Mouse (Mus musculus) midbrain, embryonic 15.5 days (tissue): Measurements from ENCODE around the gene Mrpl2. TPM values are rescaled to one million over a fixed set of nuclear protein-coding genes. Genes with fewer than 3 reads are reported as not detected.

Source experiments
- ATAC-seq: fragments of 200-750 bp; cut with Nextera tagmentation; replicated peaks from 2 replicates; pipeline ENCODE4 v1.8.0; 2017; ENCODE audit warnings: moderate TSS enrichment
- H3K27ac ChIP-seq: fragments of 300-500 bp; sonication (generic); 2 replicates; pipeline ENCODE4 v1.5.1; 2015; ENCODE audit warnings: mild to moderate bottlenecking, inconsistent platforms
- H3K27me3 ChIP-seq: fragments of 300-500 bp; sonication (generic); replicated peaks from 2 replicates; pipeline ENCODE4 v1.6.1; 2015; ENCODE audit warnings: inconsistent platforms
- H3K36me3 ChIP-seq: fragments of 300-500 bp; sonication (generic); replicated peaks from 2 replicates; pipeline ENCODE4 v1.6.1; 2015; ENCODE audit warnings: inconsistent platforms
- H3K4me1 ChIP-seq: fragments of 300-500 bp; sonication (generic); 2 replicates; pipeline ENCODE4 v1.6.1; 2015; ENCODE audit warnings: inconsistent platforms
- H3K4me2 ChIP-seq: fragments of 300-500 bp; sonication (generic); 2 replicates; pipeline ENCODE4 v1.6.1; 2015; ENCODE audit warnings: inconsistent platforms, mild to moderate bottlenecking, moderate library complexity
- H3K4me3 ChIP-seq: fragments of 300-500 bp; sonication (generic); 2 replicates; pipeline ENCODE4 v1.5.1; 2015; ENCODE audit warnings: mild to moderate bottlenecking, inconsistent platforms
- H3K9ac ChIP-seq: fragments of 300-500 bp; sonication (generic); 2 replicates; pipeline ENCODE4 v1.6.1; 2015; ENCODE audit warnings: mild to moderate bottlenecking, inconsistent platforms
- H3K9me3 ChIP-seq: fragments of 300-500 bp; sonication (generic); 2 replicates; pipeline ENCODE4 v1.6.1; 2016; ENCODE audit warnings: inconsistent platforms
- WGBS: fragments of 180-500 bp; shearing (Covaris S2); methylation state at CpG from one replicate; pipeline ENCODE4 v1.1.7; 2015; ENCODE audit warnings: mixed read lengths; 5-methylcytosine and 5-hydroxymethylcytosine counted together
- polyA plus RNA-seq: library from polyadenylated mRNA; unstranded; fragments of >200 nt; fragmentation: Nextera tagmentation; extraction: Ambion mirVana; gene quantifications from 2 replicates; pipeline ENCODE4 v1.2.1, GENCODE M21; 2015

The Mrpl2 gene
- polyA plus RNA-seq, 1 experiment from 2014 or later: 74.5 TPM

- Histone ChIP-seq H3K4me3 (no peak overlapping the region), H3K4me2 (no peak overlapping the region), H3K9ac (no peak overlapping the region), H3K36me3 (peaks cover 5% of the 10 kb centered on the region; the same call in 1 of the 2 replicates), H3K9me3 (no peaks in the 10 kb centered on the region), H3K4me1 (peaks cover 33% of the 10 kb centered on the region), H3K27ac (no peak overlapping the region), H3K27me3 (no peaks in the 10 kb centered on the region)
- ATAC-seq: no peak
- 92% methylated on average over 5 of the region's 5 CpGs for WGBS
Measured at GRCm38 (mm10) chr17:46699245-46699644, 53.2 kb downstream of the Mrpl2 start.

Other genes with a start within 250 kb of the Mrpl2 start
- gene Crip3, start 217.3 kb upstream of the Mrpl2 start, polyA plus RNA-seq: 2.0 and 3.0 TPM in 2 replicates
- not detected in 2 replicates for gene Slc22a7, start 207.8 kb upstream of the Mrpl2 start, polyA plus RNA-seq
- 8.7 and 9.0 TPM in 2 replicates for gene Ttbk1, start 158.6 kb upstream of the Mrpl2 start, polyA plus RNA-seq
- gene Dnph1, start 149.5 kb upstream of the Mrpl2 start, polyA plus RNA-seq: 14.5 and 17.3 TPM in 2 replicates
- 25.0 and 26.7 TPM in 2 replicates for gene Cul9, start 99.8 kb upstream of the Mrpl2 start, polyA plus RNA-seq
- gene Srf, start 90.1 kb upstream of the Mrpl2 start, polyA plus RNA-seq: 3.7 and 5.7 TPM in 2 replicates
- 33.6 and 34.8 TPM in 2 replicates for gene Ptk7, start 16.7 kb upstream of the Mrpl2 start, polyA plus RNA-seq
- 42.5 and 44.5 TPM in 2 replicates for gene Klc4, start 207 bp upstream of the Mrpl2 start, polyA plus RNA-seq
- 44.7 and 46.3 TPM in 2 replicates for gene Cul7, start 4.1 kb downstream of the Mrpl2 start, polyA plus RNA-seq
- 49.9 and 50.8 TPM in 2 replicates for gene Rrp36, start 28.1 kb downstream of the Mrpl2 start, polyA plus RNA-seq
- gene Mea1, start 32.6 kb downstream of the Mrpl2 start, polyA plus RNA-seq: 277 and 304 TPM in 2 replicates
- gene Klhdc3, start 34.7 kb downstream of the Mrpl2 start, polyA plus RNA-seq: 172 and 180 TPM in 2 replicates
- 103 and 112 TPM in 2 replicates for gene Ppp2r5d, start 58.9 kb downstream of the Mrpl2 start, polyA plus RNA-seq
- 28.2 and 31.9 TPM in 2 replicates for gene Pex6, start 65.2 kb downstream of the Mrpl2 start, polyA plus RNA-seq
- gene Gnmt, start 82.9 kb downstream of the Mrpl2 start, polyA plus RNA-seq: 0.65 and 1.3 TPM in 2 replicates
- 67.1 and 68.2 TPM in 2 replicates for gene Cnpy3, start 106.0 kb downstream of the Mrpl2 start, polyA plus RNA-seq
- gene Ptcra, start 117.5 kb downstream of the Mrpl2 start, polyA plus RNA-seq: 0.18 and 0.39 TPM in 2 replicates
- gene 2310039H08Rik, start 126.4 kb downstream of the Mrpl2 start, polyA plus RNA-seq: 51.3 and 54.9 TPM in 2 replicates
- gene Rpl7l1, start 136.4 kb downstream of the Mrpl2 start, polyA plus RNA-seq: 80.6 and 83.1 TPM in 2 replicates
- 10.5 and 12.8 TPM in 2 replicates for gene Bicral, start 212.3 kb downstream of the Mrpl2 start, polyA plus RNA-seq
- gene Tbcc, start 244.5 kb downstream of the Mrpl2 start, polyA plus RNA-seq: 61.6 and 68.5 TPM in 2 replicates